Comparison of ENCODE assay signal across 20 mouse cellular contexts in genomic region chr9:47567873-47568272, GRCm38 (mm10).
"Had no signal": no experiment of that assay in that cellular context is flagged by ENCODE, and none has a peak within 500 bp of the region (broad histone marks: within the 10 kb centered on the region; RNA-seq: fewer than 3 reads in every experiment).

No protein-coding gene starts in this region.

- ATAC-seq: midbrain, embryonic 13.5 days; midbrain, embryonic 16.5 days had no signal

- DNase-seq: kidney, adult 18-20 months; kidney, adult 9 months; kidney, postnatal 14 days; kidney, postnatal 4 days; layer of hippocampus, adult 9-11 months; layer of hippocampus, postnatal 36 days; liver, embryonic 13.5 days; lung, postnatal 10 days; lung, postnatal 36 days; right cerebral cortex, postnatal 25 days; thymus, adult 18-20 months; thymus, postnatal 36 days had no signal

- H3K9me3 ChIP-seq: liver, embryonic 13.5 days; lung, embryonic 15.5 days; megakaryocyte, embryonic 14.5 days; midbrain, embryonic 10.5 days; midbrain, embryonic 13.5 days; neural tube, embryonic 13.5 days had no signal

- H3K9ac ChIP-seq: liver, embryonic 13.5 days; lung, embryonic 15.5 days; midbrain, embryonic 13.5 days; neural tube, embryonic 13.5 days had no signal

- H3K4me2 ChIP-seq: liver, embryonic 13.5 days; lung, embryonic 15.5 days; midbrain, embryonic 13.5 days; neural tube, embryonic 13.5 days had no signal

- H3K27me3 ChIP-seq: liver, embryonic 13.5 days; lung, embryonic 15.5 days; megakaryocyte, embryonic 14.5 days; midbrain, embryonic 13.5 days; neural tube, embryonic 13.5 days had no signal

- H3K27ac ChIP-seq: left cerebral cortex, adult 2 months; liver, embryonic 13.5 days; lung, embryonic 15.5 days; midbrain, embryonic 10.5 days; midbrain, embryonic 13.5 days; neural tube, embryonic 13.5 days had no signal

- H3K36me3 ChIP-seq: liver, embryonic 13.5 days; lung, embryonic 15.5 days; midbrain, embryonic 13.5 days; neural tube, embryonic 13.5 days had no signal

- H3K4me1 ChIP-seq: liver, embryonic 13.5 days; lung, embryonic 15.5 days; megakaryocyte, embryonic 14.5 days had no signal

- H3K4me3 ChIP-seq: left cerebral cortex, adult 2 months; liver, embryonic 13.5 days; lung, embryonic 15.5 days; megakaryocyte, embryonic 14.5 days; midbrain, embryonic 10.5 days; midbrain, embryonic 13.5 days; myocyte; neural tube, embryonic 13.5 days had no signal
